In genomic region chr1:143837681-143838080, GRCm38 (mm10) we compare ENCODE assay signal across 7 mouse cellular contexts.
"Had no signal": no experiment of that assay in that cellular context is flagged by ENCODE, and none has a peak within 500 bp of the region (broad histone marks: within the 10 kb centered on the region; RNA-seq: fewer than 3 reads in every experiment).

No protein-coding gene starts in this region.

- DNase-seq: kidney, postnatal 10 days; kidney, postnatal 36 days; left cerebral cortex, postnatal 4 days; liver, postnatal 0 days; lung, embryonic 14.5 days; thymus, adult 18-20 months; thymus, postnatal 36 days had no signal
